Mouse (Mus musculus) stomach, embryonic 14.5 days (tissue): ENCODE data around the gene Ablim1. TPM values are rescaled to one million over a fixed set of nuclear protein-coding genes. Genes with fewer than 3 reads are reported as not detected.

Source experiments
- ATAC-seq: fragments of 200-750 bp; cut with Nextera tagmentation; 2 replicates; pipeline ENCODE4 v1.8.0; 2017; ENCODE audit warnings: low read depth, moderate TSS enrichment; ENCODE audit not compliant: insufficient number of reproducible peaks, insufficient read depth, low FRiP score
- H3K27ac ChIP-seq: fragments of 300-500 bp; sonication (generic); 2 replicates; pipeline ENCODE4 v1.5.1; 2014; ENCODE audit warnings: mild to moderate bottlenecking, low read length, moderate library complexity, mixed read lengths
- H3K27me3 ChIP-seq: fragments of 300-500 bp; sonication (generic); 2 replicates; pipeline ENCODE4 v1.6.1; 2014; ENCODE audit warnings: low read length, control low read depth, mixed read lengths; ENCODE audit not compliant: control insufficient read depth, insufficient read depth
- H3K36me3 ChIP-seq: fragments of 300-500 bp; sonication (generic); 2 replicates; pipeline ENCODE4 v1.6.1; 2014; ENCODE audit warnings: mild to moderate bottlenecking, control low read depth, low read length, moderate library complexity, mixed read lengths; ENCODE audit not compliant: control insufficient read depth, insufficient read depth
- H3K4me1 ChIP-seq: fragments of 300-500 bp; sonication (generic); 2 replicates; pipeline ENCODE4 v1.6.1; 2014; ENCODE audit warnings: low read length, control low read depth, mixed read lengths; ENCODE audit not compliant: control insufficient read depth, insufficient read depth
- H3K4me2 ChIP-seq: fragments of 300-500 bp; sonication (generic); replicated peaks from 2 replicates; pipeline ENCODE4 v1.6.1; 2014; ENCODE audit warnings: low read depth, low read length, control low read depth
- H3K4me3 ChIP-seq: fragments of 300-500 bp; sonication (generic); 2 replicates; pipeline ENCODE4 v1.5.1; 2014; ENCODE audit warnings: low read depth, low read length, control low read depth
- H3K9ac ChIP-seq: fragments of 300-500 bp; sonication (generic); replicated peaks from 2 replicates; pipeline ENCODE4 v1.6.1; 2014; ENCODE audit warnings: low read depth, mild to moderate bottlenecking, control low read depth, low read length, moderate library complexity, mixed read lengths
- H3K9me3 ChIP-seq: fragments of 300-500 bp; sonication (generic); 2 replicates; pipeline ENCODE4 v1.6.1; 2016; ENCODE audit warnings: low read depth, low read length, control low read depth; ENCODE audit not compliant: control insufficient read depth
- WGBS: fragments of 180-500 bp; shearing (Covaris S2); extraction: QIAGEN DNeasy Blood & Tissue Kit; methylation state at CpG from one replicate; pipeline ENCODE4 v1.1.7; 2014; 5-methylcytosine and 5-hydroxymethylcytosine counted together
- polyA plus RNA-seq: library from polyadenylated mRNA; unstranded; fragments of >200 nt; fragmentation: Nextera tagmentation; extraction: Ambion mirVana; gene quantifications from 2 replicates; pipeline ENCODE4 v1.2.1, GENCODE M21; 2014

Gene Ablim1
- polyA plus RNA-seq, 1 experiment from 2014 or later = 36.9 TPM

DNA sequence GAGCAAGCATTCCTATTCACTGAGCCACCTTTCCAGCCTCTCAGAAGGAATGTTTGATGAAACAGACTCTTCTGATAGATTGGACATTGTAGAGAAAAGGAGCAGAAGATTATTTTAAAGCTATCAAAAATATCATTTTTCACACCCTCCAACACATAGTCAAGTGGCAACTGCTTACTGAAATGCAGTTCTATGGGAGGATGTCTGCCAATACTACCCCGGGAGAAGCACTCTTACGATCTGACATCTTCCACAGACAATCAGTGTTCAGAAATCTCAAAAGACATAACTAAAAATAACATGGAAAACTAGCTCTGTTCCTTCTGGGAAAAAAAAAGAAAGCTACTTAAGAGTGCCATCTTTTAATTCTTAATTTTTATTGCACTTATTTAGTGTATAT, 149.8 kb downstream of the Ablim1 start:
- H3K36me3 ChIP-seq = no peaks in the 10 kb centered on the region
- no peak overlapping the region for H3K4me3 ChIP-seq
- 73% methylated on average over 2 of the region's 2 CpGs for WGBS
- 0 out of 2 replicates have a peak, but pooled peaks cover 2% of the 10 kb centered on the region for H3K4me1 ChIP-seq
- no peak overlapping the region for H3K27ac ChIP-seq
- no peaks in the 10 kb centered on the region for H3K9me3 ChIP-seq
- H3K4me2 ChIP-seq = no peak overlapping the region
- H3K9ac ChIP-seq = no peak overlapping the region
- no peaks in the 10 kb centered on the region for H3K27me3 ChIP-seq
- no peak for ATAC-seq

DNA sequence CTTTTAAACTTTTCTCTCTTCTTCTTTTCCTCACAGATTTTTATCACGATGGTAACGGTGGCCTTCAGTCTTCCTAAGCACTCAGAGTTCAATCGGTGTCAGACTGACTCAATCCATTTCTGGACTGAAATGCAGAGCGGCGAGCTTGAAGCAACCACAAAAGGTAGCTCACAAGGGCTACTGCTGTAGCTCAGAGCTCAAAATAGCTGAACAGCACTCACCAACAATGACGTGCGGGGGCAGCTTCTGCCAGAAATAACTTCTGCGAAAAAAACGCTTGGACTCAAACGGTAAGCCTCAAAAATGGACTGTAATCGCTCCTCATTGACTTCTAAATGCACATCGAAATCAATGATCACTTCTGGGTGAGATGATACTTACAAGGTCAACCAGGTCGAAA, 151.4 kb downstream of the Ablim1 start:
- no peak overlapping the region for H3K4me3 ChIP-seq
- WGBS = 81% methylated on average over 13 of the region's 13 CpGs
- ATAC-seq = no peak

DNA sequence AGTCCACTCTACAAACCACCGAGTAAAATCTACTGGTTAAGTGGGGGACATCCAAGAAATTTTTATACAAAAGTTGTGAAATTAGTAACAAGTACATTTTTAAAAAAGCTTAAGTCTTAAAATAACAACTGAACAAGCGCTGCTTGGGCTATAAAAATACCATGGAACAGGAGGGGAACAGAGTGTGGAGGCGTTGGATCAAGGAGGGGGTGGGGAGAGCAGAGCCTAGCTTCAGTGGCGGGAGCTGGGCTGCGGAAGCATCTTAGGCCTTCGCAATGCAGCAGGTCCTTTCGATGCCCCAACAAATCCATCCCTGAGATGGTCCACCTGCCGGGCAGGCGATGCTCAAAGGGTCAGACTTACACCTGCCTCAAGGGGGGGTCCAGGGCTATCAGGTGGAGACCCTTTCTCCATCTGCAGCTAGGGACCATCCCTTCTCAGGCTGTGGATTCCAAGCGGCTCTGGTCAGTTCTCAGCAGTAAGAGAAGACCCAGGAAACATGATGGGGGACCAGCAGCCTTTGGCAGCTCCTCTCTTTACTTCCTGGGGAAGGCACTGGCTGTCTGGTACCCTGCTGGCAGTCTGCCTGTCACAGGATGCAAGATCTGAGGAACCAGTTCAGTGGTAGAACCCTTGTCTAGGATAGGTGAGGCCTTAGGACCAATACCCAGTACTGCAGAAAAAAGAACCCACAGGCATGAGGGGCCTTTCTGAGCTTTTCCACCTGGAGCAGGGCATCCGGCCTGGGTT, 152.6 kb downstream of the Ablim1 start:
- Histone ChIP-seq H3K9ac (no peak overlapping the region), H3K4me2 (no peak overlapping the region), H3K36me3 (no peaks in the 10 kb centered on the region), H3K4me1 (0 out of 2 replicates have a peak, but pooled peaks cover 2% of the 10 kb centered on the region), H3K27ac (no peak overlapping the region), H3K27me3 (no peaks in the 10 kb centered on the region), H3K9me3 (no peaks in the 10 kb centered on the region), H3K4me3 (no peak overlapping the region)
- ATAC-seq = no peak
- WGBS = 74% methylated on average over 11 of the region's 11 CpGs

More for the DNA sequence above, 151.4 kb downstream of the Ablim1 start:
- Histone ChIP-seq H3K9me3 (no peaks in the 10 kb centered on the region), H3K4me2 (no peak overlapping the region), H3K4me1 (0 out of 2 replicates have a peak, but pooled peaks cover 2% of the 10 kb centered on the region), H3K9ac (no peak overlapping the region), H3K27me3 (no peaks in the 10 kb centered on the region), H3K36me3 (no peaks in the 10 kb centered on the region), H3K27ac (no peak overlapping the region)

DNA sequence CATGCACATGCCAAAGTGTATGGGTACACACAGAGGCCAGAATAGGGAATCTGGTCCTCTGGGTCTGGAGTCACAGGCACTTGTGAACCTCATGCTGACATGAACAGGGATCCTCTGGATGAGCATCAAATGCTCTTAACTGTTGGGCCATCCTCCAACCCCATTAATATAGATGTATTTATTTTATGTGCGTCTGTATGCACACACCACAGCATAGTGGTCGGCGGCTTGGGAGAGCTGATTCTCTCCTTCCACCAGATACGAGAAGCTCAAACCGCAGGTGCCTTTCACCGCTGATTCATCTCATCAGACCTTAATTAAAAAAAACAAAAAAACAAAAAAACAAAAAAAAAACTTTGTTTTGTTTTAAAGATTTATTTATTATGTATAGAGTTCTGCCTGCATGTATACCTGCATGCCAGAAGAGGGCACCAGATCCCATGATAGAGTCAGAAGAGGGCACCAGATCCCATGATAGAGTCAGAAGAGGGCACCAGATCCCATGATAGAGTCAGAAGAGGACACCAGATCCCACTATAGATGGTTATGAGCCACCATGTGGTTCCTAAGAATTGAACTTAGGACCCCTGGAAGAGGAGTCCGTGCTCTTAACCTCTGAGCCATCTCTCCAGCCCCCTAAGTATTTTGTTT, 153.6 kb downstream of the Ablim1 start:
- ATAC-seq = no peak
- no peak overlapping the region for H3K4me2 ChIP-seq
- H3K4me1 ChIP-seq = 0 out of 2 replicates have a peak, but pooled peaks cover 2% of the 10 kb centered on the region
- no peak overlapping the region for H3K27ac ChIP-seq
- no peaks in the 10 kb centered on the region for H3K36me3 ChIP-seq
- no peak overlapping the region for H3K9ac ChIP-seq
- no peaks in the 10 kb centered on the region for H3K27me3 ChIP-seq
- 67% methylated on average over 7 of the region's 7 CpGs for WGBS
- H3K9me3 ChIP-seq = no peaks in the 10 kb centered on the region
- no peak overlapping the region for H3K4me3 ChIP-seq

DNA sequence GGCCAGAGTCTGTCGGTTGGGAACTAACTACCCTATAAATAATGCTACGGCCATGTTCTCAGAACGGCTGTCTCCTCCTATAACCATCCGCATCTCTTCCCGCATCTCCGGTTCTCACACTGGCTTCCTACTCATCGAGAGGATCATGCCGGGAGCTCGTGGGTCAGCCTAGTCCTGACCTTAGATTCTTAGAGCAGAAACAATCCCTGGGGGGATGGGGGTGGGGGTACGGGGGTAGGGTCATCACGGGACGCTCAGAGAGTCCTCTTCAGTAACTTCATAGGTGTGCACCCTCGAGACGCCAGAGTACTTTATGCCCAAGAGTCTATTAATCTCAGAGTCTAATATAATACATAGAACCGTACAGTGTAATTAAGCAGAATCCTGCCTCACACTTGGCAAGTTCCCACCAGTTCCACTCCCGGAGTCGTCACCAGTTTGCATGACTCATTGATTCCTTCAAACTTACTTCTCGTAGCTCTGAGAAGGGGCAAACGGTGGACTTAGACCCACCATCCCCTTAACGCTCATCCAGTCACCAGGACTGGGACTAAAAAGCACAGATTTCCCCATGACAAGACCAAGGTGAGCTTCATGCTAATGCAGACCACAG, 156.9 kb downstream of the Ablim1 start:
- Histone ChIP-seq H3K27ac (no peak overlapping the region), H3K4me1 (0 out of 2 replicates have a peak, but pooled peaks cover 4% of the 10 kb centered on the region), H3K36me3 (no peaks in the 10 kb centered on the region), H3K4me3 (no peak overlapping the region), H3K9me3 (no peaks in the 10 kb centered on the region), H3K4me2 (no peak overlapping the region), H3K27me3 (no peaks in the 10 kb centered on the region), H3K9ac (no peak overlapping the region)
- 73% methylated on average over 20 of the region's 20 CpGs for WGBS
- ATAC-seq = no peak

DNA sequence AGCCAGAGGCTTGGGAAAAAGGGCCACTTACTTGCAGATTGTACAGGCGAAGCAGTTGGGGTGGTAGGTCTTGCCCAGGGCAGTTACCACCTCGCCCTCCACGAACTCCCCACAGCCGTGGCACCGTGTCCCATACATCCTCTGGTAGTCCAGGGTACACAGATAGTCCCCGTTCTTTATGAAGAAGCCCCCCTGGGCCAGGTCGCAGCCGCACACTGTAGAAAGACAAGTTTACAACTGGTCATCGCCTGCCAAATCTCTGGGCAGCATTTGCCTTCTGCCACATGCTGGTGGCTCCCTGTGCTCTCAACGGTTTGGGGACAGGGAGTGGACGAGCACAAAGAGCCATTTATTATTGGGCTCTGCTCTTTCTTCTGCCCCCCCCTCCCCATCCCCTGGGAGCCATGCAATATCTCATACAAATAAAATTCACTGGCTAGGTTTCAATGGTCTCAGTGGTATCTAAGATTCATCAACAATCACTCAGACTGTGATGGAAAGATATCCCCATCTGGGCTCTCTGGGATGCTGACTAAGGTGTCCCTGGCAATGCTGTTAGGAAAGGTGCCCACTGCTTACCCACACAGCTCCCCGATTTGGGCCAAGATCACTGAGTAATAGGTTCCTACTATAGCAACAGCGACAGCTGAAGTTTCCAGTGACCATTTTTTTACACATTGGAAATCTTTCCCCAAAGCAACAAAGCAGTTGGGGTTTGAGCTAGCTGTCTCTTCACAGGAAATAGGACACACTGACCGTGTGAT, 159.4 kb downstream of the Ablim1 start:
- Histone ChIP-seq H3K27ac (no peak overlapping the region), H3K9ac (no peak overlapping the region), H3K9me3 (no peaks in the 10 kb centered on the region), H3K4me3 (no peak overlapping the region), H3K27me3 (no peaks in the 10 kb centered on the region), H3K36me3 (no peaks in the 10 kb centered on the region), H3K4me2 (no peak overlapping the region), H3K4me1 (peaks cover 7% of the 10 kb centered on the region; the same call in 1 of the 2 replicates)
- ATAC-seq = no peak
- 81% methylated on average over 14 of the region's 14 CpGs for WGBS

DNA sequence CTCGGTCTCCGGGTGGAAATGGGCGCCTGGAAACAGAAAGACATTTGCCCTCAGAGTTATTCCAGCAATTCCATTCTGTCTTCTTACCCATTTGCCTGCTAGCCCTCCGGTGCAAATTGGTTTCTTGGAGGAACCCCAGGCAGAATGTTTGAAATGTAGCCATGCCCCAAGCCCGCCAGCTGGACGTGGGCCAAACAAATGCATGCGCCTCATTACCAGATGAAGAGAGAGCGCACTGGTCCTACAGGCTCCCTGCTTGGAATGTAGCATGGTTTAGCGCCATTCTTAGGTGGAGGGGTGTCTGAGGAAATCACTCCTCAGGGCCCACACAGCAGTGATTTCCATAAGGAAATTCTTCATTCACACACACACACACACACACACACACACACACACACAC, 162.4 kb downstream of the Ablim1 start:
- no peaks in the 10 kb centered on the region for H3K9me3 ChIP-seq
- H3K4me1 ChIP-seq = peaks cover 7% of the 10 kb centered on the region; the same call in 1 of the 2 replicates
- H3K4me3 ChIP-seq = no peak overlapping the region
- H3K27ac ChIP-seq = peak overlapping the region; percentile 10; the same call in 1 of the 2 replicates
- H3K27me3 ChIP-seq = no peaks in the 10 kb centered on the region
- 45% methylated on average over 9 of the region's 9 CpGs for WGBS
- no peak for ATAC-seq
- no peak overlapping the region for H3K4me2 ChIP-seq
- no peaks in the 10 kb centered on the region for H3K36me3 ChIP-seq
- no peak overlapping the region for H3K9ac ChIP-seq

DNA sequence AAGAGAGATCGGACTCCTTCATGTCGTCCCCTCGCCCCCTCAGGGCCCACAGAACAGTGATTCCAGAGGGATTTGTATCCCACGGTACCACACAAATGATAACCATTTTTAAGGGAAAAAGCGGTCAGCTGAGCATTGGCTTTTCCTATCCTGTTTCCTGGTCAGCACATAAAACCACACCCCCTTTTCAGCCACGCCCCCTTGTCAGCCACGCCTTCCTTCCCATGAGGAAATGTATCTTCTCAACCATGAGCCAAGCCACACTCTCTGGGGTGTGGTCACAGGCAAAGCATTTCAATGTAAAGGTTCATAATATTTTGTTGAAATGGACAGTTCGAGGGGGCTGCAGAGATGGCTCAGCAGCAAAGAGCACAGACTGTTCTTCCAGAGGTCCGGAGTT, 163.2 kb downstream of the Ablim1 start:
- H3K4me1 ChIP-seq = peaks cover 7% of the 10 kb centered on the region; the same call in 1 of the 2 replicates
- H3K27me3 ChIP-seq = no peaks in the 10 kb centered on the region
- H3K9ac ChIP-seq = no peak overlapping the region
- H3K36me3 ChIP-seq = no peaks in the 10 kb centered on the region
- no peak overlapping the region for H3K4me3 ChIP-seq
- no peak overlapping the region for H3K27ac ChIP-seq
- no peak for ATAC-seq
- no peak overlapping the region for H3K4me2 ChIP-seq
- no peaks in the 10 kb centered on the region for H3K9me3 ChIP-seq
- 86% methylated on average over 9 of the region's 9 CpGs for WGBS
